Mouse (Mus musculus) lung, postnatal 36 days (tissue): ENCODE results near the gene Fam170b.

ENCODE experiments used
- DNase-seq: peaks from one replicate; pipeline ENCODE4 v3.0.0; 2022; ENCODE audit warnings: mixed read lengths

Fam170b gene

GRCm38 (mm10) chr14:32827994-32828650 lies 5.6 kb upstream of the Fam170b start:
- peak; percentile 51 for DNase-seq

- DNase-seq: no peak
Measured at GRCm38 (mm10) chr14:32835181-32835580, 1.4 kb downstream of the Fam170b start.

- no peak for DNase-seq
Measured at GRCm38 (mm10) chr14:32835596-32835995, 1.8 kb downstream of the Fam170b start.

- DNase-seq: no peak
Measured at GRCm38 (mm10) chr14:32836191-32836590, 2.4 kb downstream of the Fam170b start.

GRCm38 (mm10) chr14:32842052-32842451 lies 8.3 kb downstream of the Fam170b start:
- no peak for DNase-seq

GRCm38 (mm10) chr14:32854059-32854458 lies 20.3 kb downstream of the Fam170b start:
- DNase-seq: no peak

GRCm38 (mm10) chr14:32856246-32856645 lies 22.5 kb downstream of the Fam170b start:
- no peak for DNase-seq

GRCm38 (mm10) chr14:32856681-32857328 lies 23.0 kb downstream of the Fam170b start, which contains the start of gene Vstm4:
Gene Vstm4, plus strand, starts transcription at chr14:32856756.
- DNase-seq: peak; percentile 72

- DNase-seq: no peak
Measured at GRCm38 (mm10) chr14:32858361-32858760, 24.6 kb downstream of the Fam170b start.

- no peak for DNase-seq
Measured at GRCm38 (mm10) chr14:32858941-32859510, 25.3 kb downstream of the Fam170b start.

- no peak for DNase-seq
Measured at GRCm38 (mm10) chr14:32859831-32860569, 26.2 kb downstream of the Fam170b start.

GRCm38 (mm10) chr14:32861149-32861581 lies 27.4 kb downstream of the Fam170b start:
- DNase-seq: peak; percentile 45

GRCm38 (mm10) chr14:32861656-32862055 lies 27.9 kb downstream of the Fam170b start:
- DNase-seq: no peak

- DNase-seq: no peak
Measured at GRCm38 (mm10) chr14:32865331-32865730, 31.6 kb downstream of the Fam170b start.

GRCm38 (mm10) chr14:32871963-32872362 lies 38.2 kb downstream of the Fam170b start:
- DNase-seq: no peak

GRCm38 (mm10) chr14:32877549-32877948 lies 43.8 kb downstream of the Fam170b start:
- DNase-seq: no peak

GRCm38 (mm10) chr14:32880332-32880731 lies 46.6 kb downstream of the Fam170b start:
- no peak for DNase-seq

GRCm38 (mm10) chr14:32881693-32882092 lies 47.9 kb downstream of the Fam170b start:
- DNase-seq: no peak
